Mouse (Mus musculus) gastrocnemius, postnatal 36 days (tissue): ENCODE results near the gene Pde4c. TPM values are rescaled to one million over a fixed set of nuclear protein-coding genes. Genes with fewer than 3 reads are reported as not detected.

Experiments
- DNase-seq, 2 experiments: peaks; one replicate each; pipeline ENCODE4 v3.0.0; 2022
- intact Hi-C: fragments of 180-260 bp; cut with DNase I; formaldehyde crosslinking; loops from one replicate; pipeline ENCODE4 v1.15.1; 2025
- total RNA-seq, 2 experiments: library from RNA; stranded (reverse); gene quantifications; 2 replicates each; pipeline ENCODE4 v1.2.3; 2021

The Pde4c gene
- total RNA-seq, 2 experiments from 2014 or later, result 1.9 to 2.1 TPM

DNA sequence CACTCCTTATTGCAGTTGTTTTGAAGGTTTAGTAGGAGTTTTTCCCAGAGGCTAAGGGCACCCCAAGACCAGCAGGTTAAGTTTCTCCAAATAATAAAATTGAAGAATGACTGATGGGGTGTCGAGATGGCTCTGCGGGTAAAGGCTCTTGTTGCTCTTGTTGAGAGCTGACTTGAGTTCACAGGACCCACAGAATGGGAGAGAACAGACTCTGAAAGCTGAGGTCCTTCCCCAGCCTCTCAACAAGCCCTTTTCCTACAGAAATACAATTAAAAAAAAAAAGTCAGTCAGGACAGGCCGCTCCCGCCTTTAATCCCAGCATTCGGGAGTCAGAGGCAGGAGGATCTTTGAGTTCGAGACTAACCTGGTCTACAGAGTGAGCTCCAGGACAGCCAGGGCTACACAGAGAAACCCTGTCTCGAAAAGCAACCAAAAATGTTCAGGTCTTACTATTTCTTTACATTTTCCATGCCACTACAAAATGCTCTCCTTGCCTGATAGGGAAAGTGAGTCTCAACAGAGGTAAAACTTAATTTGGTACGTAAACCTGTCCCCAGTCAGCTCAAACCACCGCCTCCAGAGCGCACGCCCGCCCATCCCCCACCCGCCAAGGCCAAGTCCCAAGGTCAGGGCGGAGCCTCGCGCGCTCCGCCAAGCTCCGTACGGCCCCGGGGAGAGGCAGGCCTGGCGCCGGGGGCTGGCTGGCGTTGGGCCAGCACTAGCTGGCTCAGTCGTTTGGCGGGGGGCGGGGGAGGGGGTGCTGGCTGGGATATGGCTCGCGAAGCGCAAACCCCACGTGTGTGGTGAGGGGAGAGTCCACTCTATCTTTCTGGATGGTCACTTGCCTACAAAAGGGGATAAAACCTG is 27.3 kb upstream of the Pde4c start:
- intact Hi-C loops, result no loop called here
- DNase-seq, result peak in 1 of 2 experiments; percentile 70

DNA sequence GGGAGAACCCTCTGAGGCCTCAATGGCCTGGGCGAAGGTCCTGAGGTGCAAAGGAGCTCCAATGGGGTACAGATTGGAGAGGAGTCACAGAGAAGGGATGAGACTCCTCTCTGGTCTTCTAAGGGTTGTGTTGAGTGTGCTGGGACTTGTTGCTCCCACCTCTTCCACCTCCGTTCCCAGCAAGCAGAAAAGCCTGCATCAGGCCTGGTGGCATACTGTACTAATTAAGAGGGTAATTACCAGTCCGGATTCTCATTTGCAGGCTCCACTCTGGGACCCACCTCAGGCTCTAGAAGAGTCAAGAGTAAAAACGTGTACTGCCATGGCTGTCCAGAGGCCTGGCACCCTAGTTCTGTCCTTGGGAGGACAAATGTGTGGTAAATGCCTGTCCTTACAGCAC is 26.6 kb upstream of the Pde4c start:
- intact Hi-C loops, result no loop called here
- no peak for DNase-seq

- no peak for DNase-seq
- intact Hi-C loops, result no loop called here
Measured at GRCm38 (mm10) chr8:70697366-70698250, 25.9 kb upstream of the Pde4c start.

- intact Hi-C loops, result no loop called here
- DNase-seq, result peak; percentile 98 to 99
Measured at GRCm38 (mm10) chr8:70698310-70699109, 25.0 kb upstream of the Pde4c start, which contains the start of gene Jund. TSS of gene Jund (plus strand) at chr8:70698949.

DNA sequence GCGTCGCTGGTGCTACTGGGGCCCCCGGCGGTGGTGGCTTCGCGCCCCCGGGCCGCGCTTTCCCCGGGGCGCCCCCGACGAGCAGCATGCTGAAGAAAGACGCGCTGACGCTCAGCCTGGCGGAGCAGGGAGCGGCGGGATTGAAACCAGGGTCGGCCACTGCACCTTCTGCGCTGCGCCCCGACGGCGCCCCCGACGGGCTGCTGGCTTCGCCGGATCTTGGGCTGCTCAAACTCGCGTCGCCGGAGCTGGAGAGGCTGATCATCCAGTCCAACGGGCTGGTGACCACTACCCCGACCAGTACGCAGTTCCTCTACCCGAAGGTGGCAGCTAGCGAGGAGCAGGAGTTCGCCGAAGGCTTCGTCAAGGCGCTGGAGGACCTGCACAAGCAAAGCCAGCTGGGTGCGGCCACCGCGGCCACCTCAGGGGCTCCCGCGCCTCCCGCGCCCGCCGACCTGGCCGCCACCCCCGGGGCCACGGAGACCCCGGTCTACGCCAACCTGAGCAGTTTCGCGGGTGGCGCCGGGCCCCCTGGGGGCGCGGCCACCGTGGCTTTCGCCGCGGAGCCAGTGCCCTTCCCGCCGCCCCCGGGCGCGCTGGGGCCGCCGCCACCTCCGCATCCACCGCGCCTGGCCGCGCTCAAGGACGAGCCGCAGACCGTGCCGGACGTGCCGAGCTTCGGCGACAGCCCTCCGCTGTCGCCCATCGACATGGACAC is 24.2 kb upstream of the Pde4c start:
- peak in 1 of 2 experiments; percentile 64 for DNase-seq
- intact Hi-C loops, result no loop called here

GRCm38 (mm10) chr8:70699834-70700554 is 23.5 kb upstream of the Pde4c start:
- DNase-seq, result peak; percentile 69 to 81
- intact Hi-C loops, result loop anchor here (1.0 to 5.0 kb wide), 2 partner anchors 27 to 68 kb away; partner anchors contain the start of genes Gdf15 and Lsm4

DNA sequence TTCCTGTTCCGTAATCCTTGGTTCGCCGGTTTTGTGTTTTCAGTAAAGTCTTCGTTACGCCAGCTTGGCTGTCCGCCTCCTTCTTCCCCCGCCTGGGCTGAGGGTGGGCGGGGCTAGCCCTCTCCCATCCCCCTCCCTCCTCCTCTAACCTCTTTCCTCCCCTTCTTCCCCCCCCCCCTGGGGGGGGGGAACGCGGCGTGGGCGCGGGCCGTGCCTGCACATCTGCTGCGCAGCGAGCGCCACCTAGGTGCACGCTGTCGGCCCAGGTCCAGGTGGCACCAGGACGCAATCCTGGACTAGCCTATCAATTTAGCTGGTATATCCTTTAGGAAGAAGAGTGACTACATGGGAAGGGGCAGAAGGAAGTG is 23.0 kb upstream of the Pde4c start:
- intact Hi-C loops, result loop anchor here (1.0 to 5.0 kb wide), 2 partner anchors 27 to 68 kb away; partner anchors contain the start of genes Gdf15 and Lsm4
- DNase-seq, result peak; percentile 82 to 88

DNA sequence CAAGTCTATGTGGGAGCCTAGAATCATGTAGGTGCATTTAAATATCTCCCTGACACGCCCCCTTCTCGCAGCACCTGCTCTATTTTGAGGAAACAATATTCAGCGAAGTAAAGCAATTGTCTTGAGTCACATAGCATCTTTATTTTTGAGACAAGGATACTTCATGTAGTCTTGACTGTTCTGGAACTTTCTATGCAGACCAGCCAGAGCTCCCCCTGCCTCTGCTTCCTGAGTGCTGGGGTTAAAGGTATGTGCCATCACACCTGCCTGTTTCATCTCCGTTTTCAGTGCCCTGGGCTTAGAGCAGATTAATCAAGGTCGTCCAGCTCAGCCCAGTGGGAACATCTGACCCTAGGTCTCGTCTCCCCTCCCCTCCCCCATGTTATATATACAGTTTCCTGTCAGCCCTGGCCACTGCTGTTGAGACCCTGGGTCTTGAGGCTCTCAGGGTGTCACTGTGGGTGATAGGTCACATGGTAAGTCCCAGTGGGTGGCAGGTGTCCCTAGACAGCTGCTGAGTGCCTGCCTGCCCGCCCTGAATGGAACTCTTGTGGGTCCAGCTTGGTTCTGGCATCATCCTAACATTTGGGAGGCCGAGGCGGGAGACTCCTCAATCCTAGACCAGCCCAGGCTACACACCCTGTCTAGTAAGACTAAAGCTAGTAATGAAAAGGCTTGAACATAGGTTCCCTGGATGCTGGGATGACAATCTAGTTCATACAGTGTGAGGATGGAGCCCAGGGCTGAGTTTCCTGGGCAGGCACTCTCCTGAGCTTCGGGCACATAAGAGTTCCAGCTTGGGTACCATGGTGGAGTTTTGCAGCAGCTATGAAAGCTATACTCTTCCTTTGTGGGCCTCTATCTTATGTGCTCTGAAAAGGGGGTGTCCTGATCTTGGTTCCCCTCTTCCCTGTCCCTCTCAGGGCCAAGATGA is 22.2 kb upstream of the Pde4c start:
- intact Hi-C loops, result loop anchor here (5.0 kb wide), 1 partner anchor 69 kb away; the partner anchor contains the start of gene Gdf15
- DNase-seq, result no peak

DNA sequence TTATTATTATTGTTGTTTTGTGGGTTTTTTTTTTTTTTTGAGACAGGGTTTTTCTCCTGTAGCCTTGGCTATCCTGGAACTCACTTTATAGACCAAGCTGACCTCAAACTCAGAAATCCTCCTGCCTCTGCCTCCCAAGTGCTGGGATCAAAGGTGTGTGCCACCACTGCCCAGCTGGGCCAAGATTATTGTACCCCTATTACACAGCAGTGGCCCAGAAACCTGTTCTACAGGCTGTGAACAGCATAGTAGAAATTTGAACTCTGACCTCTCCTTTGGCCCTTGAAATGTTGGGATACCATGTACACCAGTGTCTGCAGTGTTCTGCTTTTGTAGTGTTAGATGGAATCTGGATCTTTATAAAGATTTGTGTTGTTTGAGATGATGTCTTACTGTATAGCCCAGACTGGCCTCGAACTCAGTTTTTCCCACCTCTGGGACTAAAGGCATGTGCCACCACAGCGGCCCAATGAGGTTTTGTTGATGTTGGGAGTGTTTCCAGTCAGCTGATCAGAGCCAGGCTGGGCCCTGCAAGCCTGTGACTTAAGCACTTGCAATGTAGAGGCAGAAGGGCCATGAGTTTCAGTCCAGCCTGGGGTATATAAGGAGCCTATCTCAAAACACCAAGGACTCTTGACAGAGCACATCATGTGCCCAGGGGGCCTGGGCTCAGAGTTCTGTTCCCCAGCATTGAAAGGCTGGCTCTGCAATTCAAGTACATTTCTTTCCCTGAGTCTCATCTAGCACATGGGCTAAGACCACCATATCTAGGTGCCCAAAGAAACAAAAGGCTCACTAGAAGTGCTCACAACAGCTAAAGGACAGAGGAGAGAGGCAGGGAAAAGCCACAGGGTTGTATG is 21.3 kb upstream of the Pde4c start:
- intact Hi-C loops, result loop anchor here (5.0 kb wide), 1 partner anchor 70 kb away; the partner anchor contains the start of gene Gdf15
- no peak for DNase-seq

DNA sequence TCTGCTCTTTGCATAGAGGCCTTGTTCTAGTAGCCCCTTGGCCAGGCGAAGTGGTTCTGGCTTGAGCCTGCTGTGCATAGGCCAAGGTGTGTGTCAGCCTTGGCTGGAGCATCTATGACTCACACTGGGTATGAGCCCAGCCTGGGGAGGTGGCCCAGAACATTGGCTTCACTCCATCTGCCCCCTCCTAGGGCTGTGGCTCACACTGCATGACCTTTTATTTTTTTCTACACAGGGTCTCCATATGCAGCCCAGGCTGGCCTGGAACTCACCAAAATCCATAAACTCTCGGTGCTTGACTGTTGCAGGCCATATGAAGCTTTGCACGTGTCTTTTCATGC is 20.7 kb upstream of the Pde4c start:
- DNase-seq, result peak; percentile 85 to 86
- intact Hi-C loops, result loop anchor here (5.0 kb wide), 1 partner anchor 71 kb away; the partner anchor contains the start of gene Gdf15

DNA sequence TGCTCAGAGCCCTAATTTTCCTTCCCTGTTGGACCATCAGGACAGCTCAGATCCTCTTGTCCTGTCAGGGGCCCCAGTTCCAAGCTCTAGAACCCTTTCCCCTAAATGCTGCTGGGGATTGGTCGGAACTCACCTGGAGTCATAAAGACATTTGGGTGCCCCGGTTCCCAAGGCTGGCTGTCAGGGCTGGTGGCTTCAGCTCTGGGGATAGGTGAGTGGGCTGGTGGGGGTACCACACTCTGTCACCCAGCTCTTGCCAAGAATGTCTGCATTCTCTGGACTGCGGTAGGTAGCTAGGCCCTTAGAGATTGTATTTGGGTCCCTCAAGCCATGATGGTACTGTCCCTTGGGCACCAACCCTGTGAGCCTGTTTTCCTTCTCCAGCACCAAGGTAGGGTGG is 20.2 kb upstream of the Pde4c start, which contains the start of gene Iqcn:
Iqcn (plus strand) TSS at position 171 of the 400 bp plus-strand sequence.
- no peak for DNase-seq
- intact Hi-C loops, result loop anchor here (5.0 kb wide), 1 partner anchor 71 kb away; the partner anchor contains the start of gene Gdf15

DNA sequence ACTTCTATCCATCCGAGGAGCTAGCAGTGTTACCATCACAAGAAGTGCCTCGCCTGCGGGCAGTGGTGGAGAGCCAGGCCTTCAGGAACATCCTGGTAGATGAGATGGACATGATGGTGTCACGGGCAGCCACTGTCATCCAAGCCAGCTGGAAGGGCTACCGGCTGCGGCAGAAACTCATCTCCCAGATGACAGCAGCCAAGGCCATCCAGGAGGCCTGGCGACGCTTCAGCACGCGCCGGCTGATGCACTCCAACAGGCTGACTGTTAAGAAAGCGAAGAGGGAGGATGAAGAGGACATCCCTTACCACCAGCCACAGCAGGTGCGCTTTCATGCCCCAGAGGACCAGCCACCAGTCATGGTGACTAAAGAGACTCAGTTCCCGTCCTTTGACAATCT is 15.2 kb upstream of the Pde4c start:
- intact Hi-C loops, result no loop called here
- no peak for DNase-seq

GRCm38 (mm10) chr8:70709794-70710193 is 13.7 kb upstream of the Pde4c start:
- DNase-seq, result no peak
- intact Hi-C loops, result no loop called here

DNA sequence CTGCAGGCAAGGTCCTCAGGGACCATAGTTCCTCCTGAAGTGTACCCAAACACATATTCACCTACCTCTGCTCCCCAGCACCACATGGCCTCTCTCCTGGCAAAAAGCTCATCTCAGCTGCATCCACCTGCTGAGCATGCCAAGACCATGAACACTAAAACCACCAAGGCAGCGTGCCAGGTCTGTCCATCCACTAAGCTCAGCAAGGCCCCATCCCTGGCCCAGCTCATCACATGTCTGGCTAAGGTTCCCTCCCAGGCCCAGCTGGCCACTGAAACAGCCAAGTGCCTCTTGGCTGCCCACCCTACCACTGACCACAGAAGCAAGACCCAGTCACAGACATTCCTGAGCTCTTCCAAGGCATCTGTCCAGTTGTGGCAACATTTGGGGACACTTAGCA is 13.2 kb upstream of the Pde4c start:
- DNase-seq, result peak in 1 of 2 experiments; percentile 63
- intact Hi-C loops, result no loop called here

DNA sequence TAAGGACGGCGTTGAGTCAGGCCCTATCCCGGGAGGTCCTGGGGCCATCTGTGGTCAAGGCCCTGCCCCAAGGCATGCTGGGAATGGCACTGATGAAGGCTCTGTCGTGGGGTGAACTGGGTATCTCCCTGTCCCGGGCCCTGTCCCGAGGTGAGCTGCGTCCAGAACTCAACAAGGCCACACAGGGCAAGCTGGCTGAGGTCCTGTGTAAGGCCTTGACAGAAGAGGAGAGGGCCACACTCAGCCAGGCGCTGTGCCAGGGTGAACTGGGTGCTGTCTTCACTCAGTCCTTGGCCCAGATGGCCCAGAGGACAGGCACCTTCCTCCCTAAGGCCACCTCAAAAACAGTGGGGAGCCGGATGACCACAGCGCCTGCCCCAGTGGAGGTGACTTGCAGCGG is 12.5 kb upstream of the Pde4c start:
- DNase-seq, result no peak
- intact Hi-C loops, result no loop called here

- intact Hi-C loops, result no loop called here
- DNase-seq, result no peak
Measured at GRCm38 (mm10) chr8:70713991-70714390, 9.5 kb upstream of the Pde4c start.

DNA sequence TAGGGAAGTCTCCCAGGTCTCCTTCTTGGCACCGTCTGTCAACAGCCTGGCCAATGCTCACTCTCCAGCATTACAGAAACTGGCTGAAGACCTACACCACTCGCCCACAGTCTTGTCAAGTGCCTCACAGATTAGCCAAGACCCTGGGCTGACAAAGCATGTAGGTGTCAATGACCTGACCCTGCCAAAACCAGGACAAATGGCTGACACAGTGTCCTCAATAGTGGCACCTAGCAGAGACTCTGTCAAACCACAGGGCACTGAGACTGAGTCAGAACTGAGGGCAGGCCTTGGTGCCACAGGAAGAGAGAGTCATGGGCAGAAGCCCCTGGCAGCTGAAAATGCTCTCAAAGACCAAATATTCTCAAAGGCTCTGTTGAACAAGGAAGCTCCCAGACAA is 8.4 kb upstream of the Pde4c start:
- intact Hi-C loops, result no loop called here

More for the DNA sequence above, 8.4 kb upstream of the Pde4c start:
- peak in 1 of 2 experiments; percentile 3 for DNase-seq
